In the genomic region with DNA sequence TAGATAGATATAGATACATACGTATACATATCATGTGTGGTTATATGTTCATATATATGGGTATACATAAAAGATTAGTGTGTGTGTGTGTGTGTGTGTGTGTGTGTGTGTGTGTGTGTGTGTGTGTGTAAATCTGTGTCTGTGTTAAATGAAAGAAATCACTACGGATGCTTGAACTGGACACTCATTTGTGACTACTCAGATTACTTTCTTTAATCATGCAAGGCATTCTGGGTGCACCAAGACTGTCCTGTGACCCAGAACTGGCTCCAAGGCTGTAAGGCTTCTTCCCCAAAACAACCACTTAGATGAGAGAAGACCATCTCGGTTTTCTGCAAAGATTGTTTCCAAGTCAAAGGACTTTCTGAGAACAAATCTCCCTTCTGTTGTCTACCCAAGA, we compare ENCODE assay signal across 14 mouse cellular contexts. TPM values are rescaled to one million over a fixed set of nuclear protein-coding genes. Genes with fewer than 3 reads are reported as not detected.
DNase-seq lines count a peak whose midpoint lies in the region; ATAC-seq lines count a peak whose summit lies in the region.
"Not testable (repeated sequence)": the region's sequence is repeated elsewhere in the genome, so short reads cannot be mapped to it uniquely, and the experiment has no call there.
"Had no signal": no experiment of that assay in that cellular context is flagged by ENCODE, and none has a peak within 500 bp of the region (broad histone marks: within the 10 kb centered on the region; RNA-seq: fewer than 3 reads in every experiment).

No protein-coding gene starts in this region.

- H3K4me1 ChIP-seq in embryonic facial prominence, embryonic 11.5 days (ENCODE audit: control insufficient read depth, insufficient read depth, low read length); kidney, embryonic 16.5 days (ENCODE audit: insufficient read depth, low read length); liver, embryonic 11.5 days (replicated peaks; ENCODE audit: control insufficient read depth, insufficient read depth, low read length); neural tube, embryonic 11.5 days (ENCODE audit: control insufficient read depth, insufficient read depth, low read length): not testable (repeated sequence)

- not testable (repeated sequence) for H3K4me3 ChIP-seq in embryonic facial prominence, embryonic 11.5 days (ENCODE audit: low read depth, low read length); liver, embryonic 11.5 days (ENCODE audit: low read depth, low read length); neural tube, embryonic 11.5 days (ENCODE audit: low read depth, low read length)
- H3K4me3 ChIP-seq in kidney, embryonic 16.5 days (ENCODE audit: low read length): 0 out of 2 replicates have a peak overlapping the region, but pooled peaks have one; percentile 0

- 60% methylated on average over 3 of the region's 3 CpGs for WGBS in embryonic facial prominence, embryonic 11.5 days
- WGBS in kidney, embryonic 16.5 days: 48% methylated on average over 3 of the region's 3 CpGs
- 60% methylated on average over 3 of the region's 3 CpGs for WGBS in liver, embryonic 11.5 days
- 68% methylated on average over 3 of the region's 3 CpGs for WGBS in neural tube, embryonic 11.5 days

- H3K9ac ChIP-seq in embryonic facial prominence, embryonic 11.5 days (replicated peaks; ENCODE audit: low read length); kidney, embryonic 16.5 days (replicated peaks; ENCODE audit: low read length); liver, embryonic 11.5 days (ENCODE audit: low read depth, low read length); neural tube, embryonic 11.5 days (ENCODE audit: low read length): not testable (repeated sequence)

- not testable (repeated sequence) for H3K9me3 ChIP-seq in embryonic facial prominence, embryonic 11.5 days (replicated peaks; ENCODE audit: control insufficient read depth, low read length); kidney, embryonic 16.5 days (ENCODE audit: low read length); liver, embryonic 11.5 days (ENCODE audit: control insufficient read depth, low read length); neural tube, embryonic 11.5 days (ENCODE audit: control insufficient read depth, low read length)

- peaks cover 29% of the 10 kb centered on the region for H3K27me3 ChIP-seq in embryonic facial prominence, embryonic 11.5 days (ENCODE audit: control insufficient read depth, insufficient read depth, low read length)
- H3K27me3 ChIP-seq in kidney, embryonic 16.5 days (ENCODE audit: insufficient read depth, low read length): peaks cover 29% of the 10 kb centered on the region
- peaks cover 25% of the 10 kb centered on the region for H3K27me3 ChIP-seq in liver, embryonic 11.5 days (replicated peaks; ENCODE audit: control insufficient read depth, insufficient read depth, low read length)
- peaks cover 34% of the 10 kb centered on the region for H3K27me3 ChIP-seq in neural tube, embryonic 11.5 days (ENCODE audit: control insufficient read depth, insufficient read depth, low read length)

- not testable (repeated sequence) for H3K4me2 ChIP-seq in embryonic facial prominence, embryonic 11.5 days (ENCODE audit: low read depth, low read length); kidney, embryonic 16.5 days (replicated peaks; ENCODE audit: low read depth, low read length); liver, embryonic 11.5 days; neural tube, embryonic 11.5 days (ENCODE audit: low read depth)

- ATAC-seq in embryonic facial prominence, embryonic 11.5 days (replicated peaks; ENCODE audit: insufficient number of reproducible peaks, low FRiP score, low TSS enrichment, low read depth); kidney, embryonic 16.5 days (ENCODE audit: low FRiP score, low TSS enrichment); liver, embryonic 11.5 days (replicated peaks; ENCODE audit: low FRiP score); neural tube, embryonic 11.5 days (ENCODE audit: insufficient read depth, low FRiP score, low TSS enrichment): not testable (repeated sequence)

- H3K36me3 ChIP-seq in embryonic facial prominence, embryonic 11.5 days (replicated peaks; ENCODE audit: control insufficient read depth, insufficient read depth, low read depth, low read length); kidney, embryonic 16.5 days (ENCODE audit: insufficient read depth, low read length); liver, embryonic 11.5 days (ENCODE audit: control insufficient read depth, insufficient read depth, low read length); neural tube, embryonic 11.5 days (ENCODE audit: control insufficient read depth, insufficient read depth, low read length): not testable (repeated sequence)

- not testable (repeated sequence) for H3K27ac ChIP-seq in embryonic facial prominence, embryonic 11.5 days (replicated peaks; ENCODE audit: low read depth, low read length); kidney, embryonic 16.5 days (ENCODE audit: low read length); liver, embryonic 11.5 days (ENCODE audit: low read depth, low read length); neural tube, embryonic 11.5 days (ENCODE audit: low read depth, low read length)

- peak; percentile 20 for DNase-seq in 3T3-L1 (ENCODE audit: low read depth, low spot score)
- DNase-seq in adrenal gland, postnatal 10 days: peak; percentile 23
- peak; percentile 40 for DNase-seq in embryonic facial prominence, embryonic 11.5 days (ENCODE audit: low spot score)
- DNase-seq in gastrocnemius, postnatal 4 days (ENCODE audit: low spot score in 2 of 2): peak; percentile 22 to 43
- DNase-seq in liver, embryonic 11.5 days (ENCODE audit: low spot score): peak; percentile 51
- DNase-seq in neural tube, embryonic 11.5 days (ENCODE audit: low spot score): peak; percentile 30
- DNase-seq in thymus, postnatal 0 days (ENCODE audit: low spot score): peak; percentile 21

RNA-seq across cellular contexts. Expression of a gene that starts 4.8 kb away (rescaled TPM):
- 10 to 100 TPM in 1 of 2 experiments, 1 to 10 TPM in 1; 9.8 to 10.4 TPM for total RNA-seq in adrenal gland, postnatal 10 days (2021)
- 6.5 and 7.9 TPM in 2 replicates for polyA plus RNA-seq in embryonic facial prominence, embryonic 11.5 days (2014; fragmentation: Nextera tagmentation; extraction: Ambion mirVana)
- 10 to 100 TPM; 15.7 to 16.8 TPM for total RNA-seq in gastrocnemius, postnatal 4 days (2021)
- polyA plus RNA-seq in kidney, embryonic 16.5 days (2015; fragmentation: Nextera tagmentation; extraction: Ambion mirVana): 8.8 and 9.0 TPM in 2 replicates
- polyA plus RNA-seq in liver, embryonic 11.5 days (2014; fragmentation: Nextera tagmentation; extraction: Ambion mirVana): 28.7 and 29.8 TPM in 2 replicates
- polyA plus RNA-seq in neural tube, embryonic 11.5 days (2014; fragmentation: Nextera tagmentation; extraction: Ambion mirVana): 5.6 and 6.7 TPM in 2 replicates
- polyA plus RNA-seq in thymus, postnatal 0 days (2015; fragmentation: Nextera tagmentation; extraction: Ambion mirVana): 18.0 and 21.4 TPM in 2 replicates

RNA-seq across cellular contexts. Expression of a gene that starts 44.2 kb away (rescaled TPM):
- total RNA-seq in adrenal gland, postnatal 10 days (2021): 1 to 10 TPM in 1 of 2 experiments, under 1 TPM in 1; 0.51 to 1.3 TPM
- polyA plus RNA-seq in embryonic facial prominence, embryonic 11.5 days (2014; fragmentation: Nextera tagmentation; extraction: Ambion mirVana): 1.4 and 1.7 TPM in 2 replicates
- 1 to 10 TPM in 1 of 2 experiments, not detected in 1; 1.2 TPM for total RNA-seq in gastrocnemius, postnatal 4 days (2021)
- polyA plus RNA-seq in kidney, embryonic 16.5 days (2015; fragmentation: Nextera tagmentation; extraction: Ambion mirVana): 2.9 and 3.0 TPM in 2 replicates
- 1.4 and 2.2 TPM in 2 replicates for polyA plus RNA-seq in liver, embryonic 11.5 days (2014; fragmentation: Nextera tagmentation; extraction: Ambion mirVana)
- polyA plus RNA-seq in neural tube, embryonic 11.5 days (2014; fragmentation: Nextera tagmentation; extraction: Ambion mirVana): 2.2 and 2.8 TPM in 2 replicates
- polyA plus RNA-seq in thymus, postnatal 0 days (2015; fragmentation: Nextera tagmentation; extraction: Ambion mirVana): 2.3 and 2.7 TPM in 2 replicates
- total RNA-seq: ES-E14 had no signal

RNA-seq across cellular contexts. Expression of a gene that starts 50.8 kb away (rescaled TPM):
- total RNA-seq in adrenal gland, postnatal 10 days (2021): 1 to 10 TPM in 1 of 2 experiments, under 1 TPM in 1; 0.85 to 1.2 TPM
- polyA plus RNA-seq in embryonic facial prominence, embryonic 11.5 days (2014; fragmentation: Nextera tagmentation; extraction: Ambion mirVana): 0.17 and 0.22 TPM in 2 replicates
- total RNA-seq in gastrocnemius, postnatal 4 days (2021): under 1 TPM; 0.37 to 0.62 TPM
- 0.87 and 1.3 TPM in 2 replicates for polyA plus RNA-seq in kidney, embryonic 16.5 days (2015; fragmentation: Nextera tagmentation; extraction: Ambion mirVana)
- 1.5 and 2.4 TPM in 2 replicates for polyA plus RNA-seq in liver, embryonic 11.5 days (2014; fragmentation: Nextera tagmentation; extraction: Ambion mirVana)
- polyA plus RNA-seq in neural tube, embryonic 11.5 days (2014; fragmentation: Nextera tagmentation; extraction: Ambion mirVana): 0.19 and 0.26 TPM in 2 replicates
- 1.4 and 1.6 TPM in 2 replicates for polyA plus RNA-seq in thymus, postnatal 0 days (2015; fragmentation: Nextera tagmentation; extraction: Ambion mirVana)
- total RNA-seq: heart, postnatal 10 days; layer of hippocampus, postnatal 10 days; left cerebral cortex, postnatal 36 days had no signal
- polyA plus RNA-seq: midbrain, embryonic 13.5 days; neural tube, embryonic 14.5 days had no signal
